Mouse (Mus musculus) G1E-ER4 (cell line): Measurements from ENCODE around the gene Carmil3. TPM values are rescaled to one million over a fixed set of nuclear protein-coding genes. Genes with fewer than 3 reads are reported as not detected.

Experiments
- GATA1 ChIP-seq: IDR thresholded peaks from one replicate; pipeline ENCODE4 v1.8.0; 2012; ENCODE audit warnings: low read length, inconsistent platforms
- polyA plus RNA-seq: library from polyadenylated mRNA; stranded (reverse); fragments of >175 nt; gene quantifications from 2 replicates; pipeline ENCODE4 v1.2.3, GENCODE M21; 2012

Carmil3 gene
- polyA plus RNA-seq, 1 experiment, result 6.3 TPM

GRCm38 (mm10) chr14:55554635-55555034 is 64.2 kb downstream of the Carmil3 start:
- TF ChIP-seq GATA1, result no peak

DNA sequence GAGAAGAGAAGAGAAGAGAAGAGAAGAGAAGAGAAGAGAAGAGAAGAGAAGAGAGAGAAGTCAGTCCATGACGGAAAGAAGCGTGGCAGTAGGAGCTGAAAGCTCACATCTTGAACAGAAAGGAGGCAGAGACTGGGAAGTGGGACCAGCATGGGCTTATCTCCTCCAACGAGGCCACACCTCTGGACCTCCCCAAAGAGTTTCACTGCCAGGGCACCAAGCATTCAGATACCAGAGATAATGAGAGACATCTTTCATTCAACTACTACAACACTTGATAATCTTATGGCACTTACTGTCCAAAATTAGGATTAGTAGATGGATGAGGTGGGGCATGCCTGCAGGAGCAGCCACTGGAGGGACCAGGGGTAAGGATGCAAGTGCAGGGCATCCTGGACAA is 65.3 kb downstream of the Carmil3 start:
- TF ChIP-seq GATA1, result no peak

GRCm38 (mm10) chr14:55557003-55557402 is 66.6 kb downstream of the Carmil3 start:
- no peak for TF ChIP-seq GATA1

GRCm38 (mm10) chr14:55557587-55557986 is 67.1 kb downstream of the Carmil3 start:
- no peak for TF ChIP-seq GATA1

Other genes with a start within 250 kb of the Carmil3 start
- gene Dhrs4, start 11.9 kb upstream of the Carmil3 start, polyA plus RNA-seq, result 70.2 and 97.5 TPM in 2 replicates
- 0.09 TPM in 1 of 2 replicates, not detected in the other for gene Cpne6, start 19.8 kb downstream of the Carmil3 start, polyA plus RNA-seq
- not detected in 2 replicates for gene Nrl, start 34.3 kb downstream of the Carmil3 start, polyA plus RNA-seq
- gene Pck2, start 49.6 kb downstream of the Carmil3 start, polyA plus RNA-seq, result 36.2 and 48.8 TPM in 2 replicates
- gene Dcaf11, start 69.4 kb downstream of the Carmil3 start, polyA plus RNA-seq, result 39.9 and 43.0 TPM in 2 replicates
- gene A730061H03Rik, start 69.8 kb downstream of the Carmil3 start, polyA plus RNA-seq, result 0.41 TPM in 1 of 2 replicates, not detected in the other
- not detected in 2 replicates for gene Fitm1, start 85.0 kb downstream of the Carmil3 start, polyA plus RNA-seq
- gene Psme1, start 87.5 kb downstream of the Carmil3 start, polyA plus RNA-seq, result 110 and 154 TPM in 2 replicates
- gene Emc9, start 94.7 kb downstream of the Carmil3 start, polyA plus RNA-seq, result 21.8 and 22.3 TPM in 2 replicates
- 36.7 and 49.5 TPM in 2 replicates for gene Psme2, start 100.5 kb downstream of the Carmil3 start, polyA plus RNA-seq
- gene Rnf31, start 101.1 kb downstream of the Carmil3 start, polyA plus RNA-seq, result 27.7 and 31.5 TPM in 2 replicates
- 18.0 and 38.7 TPM in 2 replicates for gene Irf9, start 112.9 kb downstream of the Carmil3 start, polyA plus RNA-seq
- 51.2 and 93.7 TPM in 2 replicates for gene Rec8, start 127.4 kb downstream of the Carmil3 start, polyA plus RNA-seq
- gene Ipo4, start 145.3 kb downstream of the Carmil3 start, polyA plus RNA-seq, result 50.5 and 123 TPM in 2 replicates
- 3.7 TPM in 1 of 2 replicates, not detected in the other for gene Gm49378, start 147.2 kb downstream of the Carmil3 start, polyA plus RNA-seq
- gene Tm9sf1, start 153.2 kb downstream of the Carmil3 start, polyA plus RNA-seq, result 14.7 and 17.9 TPM in 2 replicates
- 0.24 TPM in 2 replicates for gene Tssk4, start 159.5 kb downstream of the Carmil3 start, polyA plus RNA-seq
- 13.0 and 22.6 TPM in 2 replicates for gene Mdp1, start 169.9 kb downstream of the Carmil3 start, polyA plus RNA-seq
- 24.5 and 33.3 TPM in 2 replicates for gene Gmpr2, start 181.3 kb downstream of the Carmil3 start, polyA plus RNA-seq
- 115 and 142 TPM in 2 replicates for gene Nedd8, start 181.5 kb downstream of the Carmil3 start, polyA plus RNA-seq
- 44.5 and 52.2 TPM in 2 replicates for gene Tinf2, start 191.2 kb downstream of the Carmil3 start, polyA plus RNA-seq
- gene Tgm1, start 223.3 kb downstream of the Carmil3 start, polyA plus RNA-seq, result 7.5 and 9.0 TPM in 2 replicates
- 19.2 and 26.8 TPM in 2 replicates for gene Rabggta, start 231.6 kb downstream of the Carmil3 start, polyA plus RNA-seq